Mouse (Mus musculus) heart, embryonic 10.5 days (tissue): Measurements from ENCODE around the gene Sh3d19. TPM values are rescaled to one million over a fixed set of nuclear protein-coding genes. Genes with fewer than 3 reads are reported as not detected.

Experiments used
- DNase-seq: peaks from one replicate; pipeline ENCODE4 v3.0.0-alpha.2; 2017; ENCODE audit warnings: low spot score
- H3K27ac ChIP-seq: fragments of 300-500 bp; sonication (generic); 2 replicates; pipeline ENCODE4 v1.5.1; 2016; ENCODE audit warnings: mild to moderate bottlenecking
- H3K27me3 ChIP-seq: fragments of 300-500 bp; sonication (generic); 2 replicates; pipeline ENCODE4 v1.6.1; 2016; ENCODE audit warnings: mild to moderate bottlenecking; ENCODE audit not compliant: poor library complexity, insufficient read depth, severe bottlenecking
- H3K36me3 ChIP-seq: fragments of 300-500 bp; sonication (generic); 2 replicates; pipeline ENCODE4 v1.6.1; 2016; ENCODE audit warnings: mild to moderate bottlenecking, moderate library complexity
- H3K4me1 ChIP-seq: fragments of 300-500 bp; sonication (generic); 2 replicates; pipeline ENCODE4 v1.6.1; 2016; ENCODE audit warnings: mild to moderate bottlenecking
- H3K4me3 ChIP-seq: fragments of 300-500 bp; sonication (generic); 2 replicates; pipeline ENCODE4 v1.5.1; 2016; ENCODE audit warnings: mild to moderate bottlenecking, moderate library complexity
- H3K9me3 ChIP-seq: fragments of 300-500 bp; sonication (generic); 2 replicates; pipeline ENCODE4 v1.6.1; 2016; ENCODE audit warnings: mild to moderate bottlenecking, moderate library complexity
- WGBS: fragments of 180-500 bp; shearing (Covaris S2); methylation state at CpG from one replicate; pipeline ENCODE4 v1.1.7; 2016; 5-methylcytosine and 5-hydroxymethylcytosine counted together
- polyA plus RNA-seq: library from polyadenylated mRNA; unstranded; fragments of >200 nt; fragmentation: Nextera tagmentation; extraction: Ambion mirVana; gene quantifications from 2 replicates; pipeline ENCODE4 v1.2.1, GENCODE M21; 2016

Sh3d19 gene
- polyA plus RNA-seq, 1 experiment from 2014 or later: 17.7 TPM

DNA sequence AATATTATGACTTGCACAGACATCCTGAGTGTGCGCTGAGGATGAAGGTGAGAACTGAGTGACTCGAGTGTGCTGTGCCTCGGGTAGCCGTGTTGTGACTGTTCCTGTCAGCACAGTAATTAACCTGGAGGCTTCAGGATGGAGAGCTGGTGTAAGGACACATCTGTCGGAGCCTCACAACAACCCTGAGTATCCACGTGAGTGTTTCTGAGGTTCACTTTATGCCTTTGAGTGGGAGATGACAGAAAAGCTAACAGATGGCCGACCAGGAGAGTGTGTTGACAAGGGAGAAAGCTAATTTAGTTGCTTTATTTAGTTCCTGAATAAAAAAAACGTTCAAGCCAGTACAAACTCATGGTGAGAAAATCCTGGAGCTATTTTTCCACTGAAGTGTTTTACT, 46.6 kb downstream of the Sh3d19 start:
- 38% methylated on average over 8 of the region's 8 CpGs for WGBS
- Histone ChIP-seq H3K9me3 (no peaks in the 10 kb centered on the region), H3K4me1 (no peaks in the 10 kb centered on the region), H3K4me3 (no peak overlapping the region), H3K27me3 (peaks cover 57% of the 10 kb centered on the region), H3K36me3 (no peaks in the 10 kb centered on the region), H3K27ac (no peak overlapping the region)
- DNase-seq: peak; percentile 86

DNA sequence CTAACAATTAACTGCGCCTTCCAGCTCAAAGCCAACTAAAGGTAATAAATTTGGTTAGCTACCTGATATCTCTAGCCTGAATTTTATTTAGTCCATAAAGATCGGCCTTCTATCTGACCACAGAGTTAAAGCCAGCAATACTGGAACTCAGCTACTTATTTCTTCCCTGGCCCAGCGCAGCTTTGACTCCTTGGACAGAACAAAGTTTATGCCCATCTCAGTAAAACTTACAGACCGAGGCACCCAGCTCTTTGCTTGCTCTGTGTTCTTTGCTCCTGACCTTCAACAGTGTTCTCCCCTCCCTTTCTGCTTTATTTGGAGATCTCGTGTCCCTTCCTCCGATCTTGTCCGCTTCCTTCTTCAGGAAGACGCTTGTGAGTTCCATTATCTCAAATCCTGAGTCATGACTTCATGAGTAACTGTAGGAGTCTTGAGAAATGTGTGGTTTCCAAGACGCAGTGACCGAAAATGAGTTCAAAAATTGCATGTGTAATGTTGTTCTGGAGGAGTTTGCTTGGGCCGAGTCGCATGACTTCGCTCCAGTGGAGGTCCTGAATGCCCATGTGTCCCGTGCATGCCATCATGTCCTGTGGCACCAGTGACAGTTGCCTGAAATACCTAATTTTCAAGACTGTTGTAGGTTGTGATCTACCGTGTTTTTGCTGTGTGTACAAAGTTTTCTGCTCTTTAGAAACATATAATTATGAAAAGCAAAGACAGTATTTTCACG, 50.2 kb downstream of the Sh3d19 start:
- Histone ChIP-seq H3K36me3 (0 out of 2 replicates have a peak, but pooled peaks cover 3% of the 10 kb centered on the region), H3K27ac (no peak overlapping the region), H3K4me1 (no peaks in the 10 kb centered on the region), H3K4me3 (no peak overlapping the region), H3K9me3 (no peaks in the 10 kb centered on the region), H3K27me3 (peaks cover 47% of the 10 kb centered on the region)
- peak; percentile 64 for DNase-seq
- WGBS: 79% methylated on average over 16 of the region's 16 CpGs

DNA sequence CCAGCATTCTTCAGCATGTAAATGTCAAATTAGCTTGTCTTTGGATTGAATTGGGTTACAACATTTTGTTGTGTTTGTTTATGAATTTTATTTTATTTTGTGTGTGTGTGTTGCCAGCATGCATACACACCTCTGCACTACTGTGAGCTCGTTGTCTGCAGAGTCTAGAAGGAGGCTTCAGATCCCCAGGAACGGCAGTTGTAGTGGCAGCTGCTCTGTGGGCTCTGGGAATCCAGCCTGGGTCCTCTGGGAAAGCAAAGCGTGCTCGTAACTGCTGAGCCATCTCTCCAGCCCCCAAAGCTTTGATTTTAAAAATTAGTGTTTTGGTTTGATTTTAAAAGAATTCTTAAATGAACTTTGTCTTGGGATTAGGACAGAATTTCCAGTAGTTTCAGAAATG, 50.7 kb downstream of the Sh3d19 start:
- Histone ChIP-seq H3K9me3 (no peaks in the 10 kb centered on the region), H3K36me3 (0 out of 2 replicates have a peak, but pooled peaks cover 3% of the 10 kb centered on the region), H3K4me1 (no peaks in the 10 kb centered on the region), H3K27me3 (peaks cover 49% of the 10 kb centered on the region; the same call in 1 of the 2 replicates), H3K27ac (no peak overlapping the region), H3K4me3 (no peak overlapping the region)
- WGBS: 93% methylated on average over 4 of the region's 4 CpGs
- peak; percentile 0 for DNase-seq

DNA sequence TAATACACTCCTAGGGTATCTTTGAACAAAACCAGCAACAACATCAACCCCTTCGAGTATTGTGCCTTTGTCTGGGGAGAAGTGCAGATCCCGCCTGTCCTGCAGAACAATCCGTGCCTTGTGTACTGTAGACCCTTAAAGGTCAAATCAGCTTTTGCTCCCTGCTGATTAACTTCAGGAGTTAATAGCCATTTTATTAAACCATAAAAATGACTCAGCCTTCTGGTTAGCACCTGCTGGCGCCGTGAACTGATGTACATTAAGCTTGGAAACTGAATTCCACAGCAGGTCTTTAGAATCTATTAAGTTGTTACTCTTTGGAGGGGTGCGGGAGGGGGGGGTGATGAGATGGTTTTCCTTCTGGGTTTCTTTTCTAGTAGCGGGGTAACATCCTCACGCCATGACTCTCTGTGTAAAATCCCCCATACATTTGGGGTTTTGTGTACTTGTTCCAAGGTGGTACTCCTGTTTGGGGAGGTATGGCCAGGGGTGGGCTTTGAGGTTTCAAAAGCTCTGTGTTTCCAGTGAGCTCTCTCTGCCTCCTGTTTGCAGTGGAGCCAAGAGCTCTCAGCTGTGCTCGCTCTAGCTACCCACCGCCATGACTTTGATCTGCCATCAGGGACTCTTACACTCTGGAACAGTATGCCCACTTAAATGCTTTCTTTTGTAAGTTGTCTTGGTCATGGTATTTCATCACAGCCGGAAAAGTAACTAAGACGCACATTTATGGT, 53.3 kb downstream of the Sh3d19 start:
- Histone ChIP-seq H3K36me3 (0 out of 2 replicates have a peak, but pooled peaks cover 3% of the 10 kb centered on the region), H3K27me3 (peaks cover 49% of the 10 kb centered on the region; the same call in 1 of the 2 replicates), H3K9me3 (no peaks in the 10 kb centered on the region), H3K27ac (no peak overlapping the region), H3K4me3 (no peak overlapping the region), H3K4me1 (peaks cover 11% of the 10 kb centered on the region; the same call in 1 of the 2 replicates)
- DNase-seq: no peak
- WGBS: 91% methylated on average over 12 of the region's 12 CpGs

DNA sequence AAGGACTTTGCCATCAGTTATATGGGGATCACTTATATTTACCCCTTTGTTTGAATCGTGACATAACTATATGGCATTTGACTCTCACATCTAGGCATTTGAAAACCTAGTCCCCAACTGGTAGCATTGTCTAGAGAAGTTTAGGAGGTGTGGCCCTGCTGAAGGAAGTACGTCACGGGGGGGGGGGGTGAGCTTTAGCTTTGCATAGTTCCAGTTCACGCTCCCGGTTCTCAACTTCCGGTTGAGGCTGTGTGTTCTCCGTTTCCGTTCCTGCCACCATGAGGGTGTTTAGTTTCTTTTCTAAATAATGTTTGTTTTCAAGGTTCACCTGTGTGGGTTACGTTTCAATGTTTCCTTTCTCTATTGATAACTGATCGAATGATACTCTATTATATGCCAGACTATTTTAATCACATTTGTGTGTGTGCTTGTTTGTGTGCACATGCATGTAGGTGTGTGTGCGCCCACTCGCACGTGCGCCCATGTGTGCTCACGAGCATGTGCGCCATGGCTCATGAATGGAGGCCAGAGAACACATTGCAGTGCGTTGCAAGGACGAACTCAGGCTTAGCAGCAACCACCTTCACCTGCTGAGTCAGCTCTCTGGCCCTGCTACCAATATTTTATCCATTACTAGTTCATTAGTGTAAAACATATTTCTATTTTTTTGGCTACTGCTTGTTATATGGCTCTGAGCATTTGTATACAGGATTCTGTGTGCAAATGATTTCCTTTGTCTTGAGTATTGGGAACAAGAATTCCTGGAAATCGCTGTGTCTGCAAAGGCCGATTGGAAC, 54.6 kb downstream of the Sh3d19 start:
- H3K27me3 ChIP-seq: peaks cover 42% of the 10 kb centered on the region; the same call in 1 of the 2 replicates
- DNase-seq: peak; percentile 35
- H3K4me3 ChIP-seq: no peak overlapping the region
- H3K27ac ChIP-seq: no peak overlapping the region
- H3K36me3 ChIP-seq: 0 out of 2 replicates have a peak, but pooled peaks cover 3% of the 10 kb centered on the region
- H3K9me3 ChIP-seq: no peaks in the 10 kb centered on the region
- H3K4me1 ChIP-seq: peaks cover 12% of the 10 kb centered on the region; the same call in 1 of the 2 replicates
- 92% methylated on average over 20 of the region's 20 CpGs for WGBS

DNA sequence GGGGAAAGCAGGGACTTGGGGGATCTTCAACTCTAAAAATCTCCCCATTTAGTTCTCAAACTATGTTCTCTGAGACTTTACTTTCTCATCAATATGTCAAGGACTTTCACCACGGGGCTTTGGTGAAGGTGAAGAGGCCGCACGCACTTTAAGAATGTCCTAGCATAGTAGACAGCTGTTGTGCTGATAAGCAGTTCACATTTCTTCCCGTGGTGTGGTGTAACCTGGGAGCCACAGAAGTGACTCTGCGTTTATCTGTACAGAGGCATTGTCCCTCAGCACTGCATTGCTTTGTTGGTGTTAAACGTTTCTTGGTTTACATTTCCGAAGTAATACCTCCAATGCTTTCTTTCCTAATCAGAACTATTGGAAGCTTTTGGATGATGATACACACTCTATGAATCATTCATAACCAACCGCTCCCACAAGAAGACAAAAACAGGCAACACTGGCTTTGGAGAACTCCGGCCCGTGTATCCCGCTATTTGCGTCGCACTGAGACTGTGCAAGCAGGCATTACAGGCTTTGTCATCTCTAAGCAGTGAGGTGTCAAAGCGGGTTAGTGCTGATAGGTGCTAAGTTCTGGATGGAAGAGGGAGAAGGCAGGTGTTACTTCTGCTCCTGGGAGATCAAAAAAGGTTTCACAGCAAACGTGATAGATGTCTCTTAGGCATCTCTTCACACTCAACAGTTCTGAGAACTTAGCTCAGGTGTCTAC, 57.9 kb downstream of the Sh3d19 start:
- WGBS: 51% methylated on average over 15 of the region's 15 CpGs
- Histone ChIP-seq H3K27me3 (peaks cover 21% of the 10 kb centered on the region; the same call in 1 of the 2 replicates), H3K4me3 (no peak overlapping the region), H3K9me3 (no peaks in the 10 kb centered on the region), H3K27ac (no peak overlapping the region), H3K4me1 (peaks cover 19% of the 10 kb centered on the region), H3K36me3 (0 out of 2 replicates have a peak, but pooled peaks cover 3% of the 10 kb centered on the region)
- peak; percentile 74 for DNase-seq

DNA sequence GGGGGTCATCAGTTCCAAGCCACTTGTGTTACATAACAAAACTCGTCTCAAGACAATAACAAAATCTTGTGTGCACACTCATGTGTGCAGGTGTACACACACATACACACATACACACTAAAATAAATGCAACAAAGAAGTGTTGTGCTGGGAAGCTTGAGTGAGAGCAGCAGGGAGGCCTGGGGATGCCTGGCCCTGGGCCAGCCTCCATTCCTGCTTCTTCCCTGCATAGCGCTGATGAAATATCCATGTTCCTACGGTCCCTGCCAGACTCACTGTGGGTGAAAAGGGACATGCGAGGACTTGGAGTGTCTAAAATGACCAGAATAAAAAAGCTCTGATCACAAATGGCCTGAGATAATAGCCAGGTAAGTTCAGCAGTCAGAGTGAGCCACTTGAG, 59.7 kb downstream of the Sh3d19 start:
- Histone ChIP-seq H3K4me3 (no peak overlapping the region), H3K4me1 (peaks cover 21% of the 10 kb centered on the region), H3K9me3 (no peaks in the 10 kb centered on the region), H3K36me3 (no peaks in the 10 kb centered on the region), H3K27ac (no peak overlapping the region), H3K27me3 (peaks cover 10% of the 10 kb centered on the region; the same call in 1 of the 2 replicates)
- 79% methylated on average over 4 of the region's 4 CpGs for WGBS
- peak; percentile 27 for DNase-seq

DNA sequence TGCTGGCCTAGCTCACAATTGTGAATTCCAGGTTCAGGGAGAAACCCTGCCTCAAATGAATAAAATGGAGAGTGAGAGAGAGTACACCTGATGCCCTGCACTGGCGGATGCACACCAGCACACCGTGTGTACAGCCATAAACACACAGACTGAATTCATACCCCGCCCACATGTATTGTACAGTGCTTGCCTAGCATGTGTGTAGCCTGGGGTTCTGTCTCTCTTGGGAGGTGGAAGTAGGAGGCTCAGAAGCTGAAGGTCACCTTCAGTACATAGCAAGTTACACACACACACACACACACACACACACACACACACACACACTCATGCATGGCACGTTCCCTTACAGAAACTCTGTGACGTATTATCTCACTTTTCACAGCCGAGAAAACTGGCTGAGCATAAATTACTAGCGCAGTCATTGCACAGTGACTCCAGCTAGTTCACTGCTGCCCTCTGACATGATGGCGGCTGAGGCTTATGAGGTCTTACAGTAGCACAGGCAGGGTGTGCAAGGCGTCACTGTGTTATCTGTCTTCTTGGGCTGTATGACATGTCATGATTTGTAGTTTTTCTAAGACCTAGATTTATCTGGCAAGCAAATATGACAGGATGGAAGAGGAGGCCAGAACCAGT, 62.7 kb downstream of the Sh3d19 start:
- Histone ChIP-seq H3K27me3 (no peaks in the 10 kb centered on the region; the same call in 1 of the 2 replicates), H3K36me3 (peaks cover 5% of the 10 kb centered on the region; the same call in 1 of the 2 replicates), H3K27ac (0 out of 2 replicates have a peak overlapping the region, but pooled peaks have one; percentile 29), H3K4me3 (no peak overlapping the region), H3K4me1 (peaks cover 19% of the 10 kb centered on the region), H3K9me3 (no peaks in the 10 kb centered on the region)
- DNase-seq: peak; percentile 60
- 71% methylated on average over 9 of the region's 9 CpGs for WGBS

DNA sequence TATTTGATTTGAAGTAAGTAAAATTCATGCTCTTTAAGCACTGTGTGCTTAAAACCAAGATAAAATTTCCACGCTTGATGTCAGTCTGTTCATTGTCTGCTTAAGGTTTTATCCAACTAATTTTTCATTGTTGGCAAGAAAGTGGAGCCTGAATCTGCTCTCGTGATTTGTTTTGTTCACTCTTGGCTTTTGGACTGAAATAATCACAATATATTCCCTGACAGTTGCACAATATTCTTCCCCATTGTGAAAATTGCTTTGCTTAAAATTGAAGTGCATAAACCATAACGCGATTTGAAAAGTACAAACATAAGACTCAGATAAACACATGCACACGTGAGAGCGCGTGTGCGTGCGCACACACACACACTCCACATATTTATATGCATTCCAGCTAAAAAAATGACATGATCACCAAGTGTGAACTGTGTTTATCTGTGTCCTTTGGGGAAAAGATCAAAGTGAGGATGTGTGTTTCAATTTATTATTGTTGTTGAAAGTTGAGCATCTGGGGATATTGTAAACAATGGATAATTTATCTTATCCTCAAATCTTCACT, 67.1 kb downstream of the Sh3d19 start:
- Histone ChIP-seq H3K36me3 (peaks cover 8% of the 10 kb centered on the region; the same call in 1 of the 2 replicates), H3K9me3 (no peaks in the 10 kb centered on the region), H3K27me3 (no peaks in the 10 kb centered on the region), H3K4me3 (no peak overlapping the region), H3K4me1 (peaks cover 21% of the 10 kb centered on the region), H3K27ac (no peak overlapping the region)
- WGBS: 93% methylated on average over 9 of the region's 9 CpGs
- no peak for DNase-seq

DNA sequence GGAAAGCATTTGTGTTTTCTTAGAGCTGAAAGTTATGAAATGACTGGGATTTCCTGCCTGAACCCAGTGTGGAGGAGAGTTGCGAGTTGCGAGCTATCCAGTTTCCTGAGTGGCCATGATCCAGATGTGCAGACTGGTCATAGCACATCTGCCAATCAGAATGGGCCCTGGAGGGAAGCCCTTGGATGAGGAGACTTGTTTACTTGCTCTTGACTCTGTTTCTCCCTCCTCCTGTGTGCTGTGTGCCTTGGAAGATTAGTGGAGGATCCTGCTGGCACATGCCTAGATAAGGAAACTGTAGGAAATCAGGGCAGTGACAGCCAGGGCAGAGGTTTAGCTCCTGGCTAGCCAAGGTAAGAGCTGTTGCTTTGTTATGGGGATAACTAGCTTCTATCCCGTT, 67.7 kb downstream of the Sh3d19 start:
- H3K4me3 ChIP-seq: no peak overlapping the region
- no peaks in the 10 kb centered on the region for H3K27me3 ChIP-seq
- peak overlapping the region; percentile 10; the same call in 1 of the 2 replicates for H3K27ac ChIP-seq
- H3K4me1 ChIP-seq: peaks cover 15% of the 10 kb centered on the region
- no peaks in the 10 kb centered on the region for H3K9me3 ChIP-seq
- no peak for DNase-seq
- H3K36me3 ChIP-seq: peaks cover 12% of the 10 kb centered on the region; the same call in 1 of the 2 replicates
- WGBS: 27% methylated on average over 3 of the region's 3 CpGs
